Mouse (Mus musculus) heart, postnatal 0 days (tissue): ENCODE results near the gene Itga2.

Experiments used
- CTCF ChIP-seq: IDR thresholded peaks from 2 replicates; pipeline ENCODE4 v1.5.1; 2016; ENCODE audit warnings: antibody characterized with exemption, control low read depth, low read depth
- EP300 ChIP-seq: IDR thresholded peaks from 2 replicates; pipeline ENCODE4 v1.6.1; 2016; ENCODE audit warnings: antibody characterized with exemption, low read depth

DNA sequence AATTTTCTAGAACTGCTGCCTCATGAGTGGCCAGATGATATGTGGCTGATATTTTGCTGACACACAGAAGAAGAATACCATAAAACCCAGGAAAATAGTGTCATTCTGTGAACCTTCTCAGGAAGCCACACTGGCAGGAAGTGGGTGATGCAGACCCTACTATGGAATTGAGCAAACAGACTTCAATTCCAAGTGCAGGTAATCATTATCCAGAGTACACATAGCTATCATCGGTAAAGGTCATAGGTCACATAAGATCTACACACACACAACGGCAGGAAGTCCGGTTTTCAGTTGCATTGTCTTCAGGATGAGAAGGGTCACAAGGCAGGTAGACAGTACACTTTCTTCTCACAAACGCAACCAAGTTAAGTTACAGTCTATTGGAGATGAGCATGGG is 16.9 kb downstream of the Itga2 start:
- TF ChIP-seq CTCF (no peak), EP300 (no peak)
